Mouse (Mus musculus): ENCODE results near the gene Nfkbie. TPM values are rescaled to one million over a fixed set of nuclear protein-coding genes. Genes with fewer than 3 reads are reported as not detected.

The Nfkbie gene
- polyA plus RNA-seq, 1 experiment from 2014 or later = 1.6 TPM

DNA sequence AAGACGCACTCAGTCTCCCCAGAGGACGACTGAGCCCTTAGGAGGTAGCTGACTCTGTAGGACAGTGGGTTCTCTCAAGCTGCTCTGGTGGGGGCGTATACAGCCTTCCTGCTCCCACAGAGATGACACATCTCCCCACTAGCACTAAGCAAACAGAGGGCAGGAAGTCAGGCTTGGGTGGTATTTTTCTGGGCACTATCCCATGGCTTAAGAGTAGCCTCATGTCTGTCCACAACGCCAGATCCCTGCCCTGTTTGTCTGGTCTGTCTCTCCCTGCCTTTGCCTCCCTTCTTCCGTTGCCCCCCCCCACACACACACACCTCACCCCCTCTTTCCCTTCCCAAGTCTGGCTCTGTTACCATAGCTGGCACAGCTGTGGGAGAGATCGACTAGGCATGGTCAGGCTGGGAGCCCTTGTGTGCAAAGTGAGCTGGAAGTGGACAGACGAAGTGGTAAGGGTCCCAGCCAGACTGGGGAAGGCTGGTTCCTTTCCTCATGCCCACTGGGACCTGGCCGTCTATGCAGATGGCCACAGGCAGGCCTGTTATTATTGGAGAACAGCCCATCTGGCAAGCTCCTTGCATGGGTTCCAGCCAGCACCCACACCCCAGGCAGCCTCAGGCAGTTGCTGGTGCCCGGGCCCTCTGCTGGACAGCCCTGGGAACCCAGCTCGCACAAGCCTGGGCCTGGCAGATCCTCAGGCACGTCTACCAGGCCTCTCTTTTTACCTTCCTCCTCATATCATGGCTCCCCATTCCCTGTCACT, 41.3 kb downstream of the Nfkbie start:
- DNase-seq (ENCODE audit: low spot score) (peak; percentile 80), ATAC-seq (ENCODE audit: low FRiP score, low TSS enrichment) (peak; percentile 58)
- Histone ChIP-seq H3K27me3 (ENCODE audit: control insufficient read depth, insufficient read depth, low read length) (no peaks in the 10 kb centered on the region), H3K27ac (replicated peaks) (peak overlapping the region; percentile 65), H3K36me3 (ENCODE audit: control insufficient read depth, insufficient read depth, low read length) (no peaks in the 10 kb centered on the region), H3K4me3 (ENCODE audit: low read depth, low read length) (no peak overlapping the region), H3K9ac (ENCODE audit: low read length) (no peak overlapping the region), H3K4me2 (replicated peaks; ENCODE audit: low read depth) (no peak overlapping the region), H3K9me3 (ENCODE audit: control insufficient read depth, low read length) (no peaks in the 10 kb centered on the region), H3K4me1 (replicated peaks; ENCODE audit: control insufficient read depth, insufficient read depth) (peaks cover 22% of the 10 kb centered on the region)
- TF ChIP-seq CTCF (IDR thresholded peaks at IDR 0.05; ENCODE audit: low read depth) = peak; percentile 78
- no peak for TF ChIP-seq EP300 (optimal IDR thresholded peaks at IDR 0.05)
- WGBS = 36% methylated on average over 11 of the region's 11 CpGs

DNA sequence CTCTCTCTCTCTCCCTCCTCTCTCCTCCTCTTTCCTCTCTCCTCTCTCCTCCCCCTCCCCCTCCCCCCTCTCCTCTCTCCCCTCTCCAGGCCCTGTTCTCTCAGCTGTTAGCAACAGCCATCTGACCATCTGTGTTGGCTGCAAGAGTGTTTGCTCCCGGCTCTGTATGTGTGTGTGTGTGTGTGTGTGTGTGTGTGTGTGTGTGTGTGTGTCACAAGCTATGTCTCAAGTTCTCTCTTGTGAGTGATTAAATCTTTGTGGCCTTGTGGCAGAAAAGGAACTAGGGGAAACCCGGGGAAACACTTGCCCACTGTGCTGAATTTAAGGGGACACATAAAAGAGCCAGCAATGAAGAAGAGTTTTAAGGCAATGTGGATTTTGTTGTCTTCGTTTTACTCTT, 42.3 kb downstream of the Nfkbie start:
- Histone ChIP-seq H3K9ac (ENCODE audit: low read length) (no peak overlapping the region), H3K4me2 (replicated peaks; ENCODE audit: low read depth) (no peak overlapping the region), H3K36me3 (ENCODE audit: control insufficient read depth, insufficient read depth, low read length) (no peaks in the 10 kb centered on the region), H3K4me1 (replicated peaks; ENCODE audit: control insufficient read depth, insufficient read depth) (peaks cover 19% of the 10 kb centered on the region), H3K27ac (replicated peaks) (no peak overlapping the region), H3K4me3 (ENCODE audit: low read depth, low read length) (no peak overlapping the region), H3K9me3 (ENCODE audit: control insufficient read depth, low read length) (no peaks in the 10 kb centered on the region), H3K27me3 (ENCODE audit: control insufficient read depth, insufficient read depth, low read length) (no peaks in the 10 kb centered on the region)
- DNase-seq (ENCODE audit: low spot score) (peak; percentile 64), ATAC-seq (ENCODE audit: low FRiP score, low TSS enrichment) (no peak; the same call in 1 of the 2 replicates)
- WGBS = 38% methylated on average over 3 of the region's 3 CpGs
- TF ChIP-seq EP300 (optimal IDR thresholded peaks at IDR 0.05) (no peak), CTCF (IDR thresholded peaks at IDR 0.05; ENCODE audit: low read depth) (0 out of 2 replicates have a peak, but pooled peaks have one; percentile 6)

DNA sequence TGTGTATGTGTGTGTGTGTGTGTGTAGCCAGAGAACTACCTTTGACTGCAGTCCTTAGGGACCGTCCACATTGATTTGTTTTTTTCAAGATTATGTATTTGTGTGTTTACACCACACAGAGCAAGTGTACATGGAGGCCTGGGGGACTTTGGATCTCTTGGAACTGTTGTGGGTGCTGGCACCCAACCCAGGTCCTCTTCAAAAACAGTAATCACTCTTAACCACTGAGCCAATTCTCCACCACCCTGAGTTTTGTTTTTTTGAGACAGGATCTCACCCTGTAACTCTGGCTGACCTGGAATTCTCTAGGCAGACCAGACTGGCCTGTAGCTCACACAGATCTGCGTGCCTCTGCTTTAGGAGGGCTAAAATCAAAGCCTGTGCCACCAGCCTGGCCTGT, 42.9 kb downstream of the Nfkbie start:
- H3K27ac ChIP-seq (replicated peaks) = no peak overlapping the region
- ATAC-seq (ENCODE audit: low FRiP score, low TSS enrichment) = no peak
- 77% methylated on average over 2 of the region's 2 CpGs for WGBS

DNA sequence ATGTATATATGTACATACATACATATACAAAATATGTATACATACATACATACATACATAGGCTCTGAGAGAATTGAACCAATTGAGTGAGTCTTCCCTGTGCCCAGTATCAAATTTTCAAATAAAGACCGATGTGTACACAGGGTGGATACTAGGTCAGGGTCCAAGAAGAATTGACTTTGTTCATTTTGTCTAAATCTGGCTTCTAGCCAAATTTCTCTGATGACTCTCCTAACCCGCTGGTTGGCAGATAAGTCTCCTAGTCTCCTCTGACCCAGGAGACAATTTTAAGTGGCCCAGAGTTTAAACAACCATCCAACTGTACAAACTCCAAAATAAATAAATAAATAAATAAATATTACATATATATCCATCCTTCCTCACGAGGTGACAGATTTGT, 43.4 kb downstream of the Nfkbie start:
- 31% methylated on average over 3 of the region's 3 CpGs for WGBS
- H3K4me1 ChIP-seq (replicated peaks; ENCODE audit: control insufficient read depth, insufficient read depth) = peaks cover 13% of the 10 kb centered on the region
- DNase-seq (ENCODE audit: low spot score) (no peak), ATAC-seq (ENCODE audit: low FRiP score, low TSS enrichment) (no peak)
- no peaks in the 10 kb centered on the region for H3K9me3 ChIP-seq (ENCODE audit: control insufficient read depth, low read length)
- H3K27me3 ChIP-seq (ENCODE audit: control insufficient read depth, insufficient read depth, low read length) = no peaks in the 10 kb centered on the region
- TF ChIP-seq CTCF (IDR thresholded peaks at IDR 0.05; ENCODE audit: low read depth) (no peak), EP300 (optimal IDR thresholded peaks at IDR 0.05) (no peak)
- H3K9ac ChIP-seq (ENCODE audit: low read length) = peak overlapping the region; percentile 43; the same call in 1 of the 2 replicates
- H3K27ac ChIP-seq (replicated peaks) = no peak overlapping the region
- H3K4me2 ChIP-seq (replicated peaks; ENCODE audit: low read depth) = peak overlapping the region; percentile 59
- no peaks in the 10 kb centered on the region for H3K36me3 ChIP-seq (ENCODE audit: control insufficient read depth, insufficient read depth, low read length)
- H3K4me3 ChIP-seq (ENCODE audit: low read depth, low read length) = peak overlapping the region; percentile 32; the same call in 1 of the 2 replicates

More for the DNA sequence above, 42.9 kb downstream of the Nfkbie start:
- Histone ChIP-seq H3K4me2 (replicated peaks; ENCODE audit: low read depth) (no peak overlapping the region), H3K4me3 (ENCODE audit: low read depth, low read length) (no peak overlapping the region), H3K9ac (ENCODE audit: low read length) (no peak overlapping the region), H3K27me3 (ENCODE audit: control insufficient read depth, insufficient read depth, low read length) (no peaks in the 10 kb centered on the region), H3K9me3 (ENCODE audit: control insufficient read depth, low read length) (no peaks in the 10 kb centered on the region), H3K36me3 (ENCODE audit: control insufficient read depth, insufficient read depth, low read length) (no peaks in the 10 kb centered on the region), H3K4me1 (replicated peaks; ENCODE audit: control insufficient read depth, insufficient read depth) (peaks cover 17% of the 10 kb centered on the region)
- DNase-seq (ENCODE audit: low spot score) = no peak
- TF ChIP-seq CTCF (IDR thresholded peaks at IDR 0.05; ENCODE audit: low read depth) (no peak), EP300 (optimal IDR thresholded peaks at IDR 0.05) (no peak)

DNA sequence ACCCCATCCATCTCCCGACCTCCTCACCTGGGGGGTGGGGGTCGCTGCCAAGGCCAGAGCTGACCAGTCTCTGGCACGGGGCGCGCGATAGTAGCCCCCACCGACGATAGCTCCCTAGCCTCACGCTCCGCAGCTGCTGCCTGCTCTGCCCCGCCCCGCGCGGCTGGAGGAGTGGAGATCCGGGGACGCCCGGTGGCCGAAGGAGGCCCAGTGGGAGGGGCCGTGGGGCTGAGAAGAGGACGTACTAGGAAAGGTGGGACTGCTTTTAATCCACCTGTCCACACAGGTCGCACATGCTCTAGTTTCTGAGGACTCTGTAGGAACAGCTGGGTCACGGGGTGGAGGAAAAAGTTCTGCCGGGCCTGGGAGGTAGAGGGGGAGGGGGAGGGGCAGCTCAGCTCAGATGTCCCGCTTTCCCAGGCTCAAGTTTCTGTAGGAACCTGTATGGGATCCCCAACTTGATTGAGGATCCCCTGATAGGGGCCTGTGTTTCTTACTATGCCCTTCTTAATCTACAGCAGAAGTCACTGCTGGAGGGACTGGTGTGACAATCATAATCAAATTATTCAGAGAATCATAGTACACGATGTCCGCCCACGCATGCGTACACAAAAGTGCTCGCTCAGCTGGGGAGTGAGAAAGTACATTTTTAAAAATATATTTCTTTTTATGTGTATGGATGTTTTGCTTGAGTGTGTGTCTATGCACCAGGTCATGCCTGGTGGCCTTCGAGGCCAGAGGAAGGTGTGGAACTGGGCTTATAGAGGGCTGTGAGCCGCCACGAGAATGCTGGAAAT, 44.1 kb downstream of the Nfkbie start, which contains the start of gene Slc29a1:
Gene Slc29a1, minus strand, starts transcription at position 161 of the 797 bp plus-strand sequence.
- Histone ChIP-seq H3K4me1 (replicated peaks; ENCODE audit: control insufficient read depth, insufficient read depth) (peaks cover 12% of the 10 kb centered on the region), H3K4me2 (replicated peaks; ENCODE audit: low read depth) (peak within 1 kb of the TSS; percentile 59), H3K27ac (replicated peaks) (no peak within 1 kb of the TSS), H3K4me3 (ENCODE audit: low read depth, low read length) (peak within 1 kb of the TSS; percentile 32), H3K27me3 (ENCODE audit: control insufficient read depth, insufficient read depth, low read length) (no peaks in the 10 kb centered on the region), H3K9ac (ENCODE audit: low read length) (peak within 1 kb of the TSS; percentile 43), H3K9me3 (ENCODE audit: control insufficient read depth, low read length) (no peaks in the 10 kb centered on the region), H3K36me3 (ENCODE audit: control insufficient read depth, insufficient read depth, low read length) (no peaks in the 10 kb centered on the region)
- 20% methylated on average over 29 of the region's 32 CpGs for whole genome bisulfite sequencing
- TF ChIP-seq EP300 (optimal IDR thresholded peaks at IDR 0.05) (no peak), CTCF (IDR thresholded peaks at IDR 0.05; ENCODE audit: low read depth) (peak; percentile 34; the same call in 1 of the 2 replicates)
- DNase-seq (ENCODE audit: low spot score) = peak; percentile 91
- peak; percentile 72 for ATAC-seq (ENCODE audit: low FRiP score, low TSS enrichment)
